Mouse (Mus musculus) intestine, embryonic 14.5 days (tissue): ENCODE measurements around the gene Acvrl1. TPM values are rescaled to one million over a fixed set of nuclear protein-coding genes. Genes with fewer than 3 reads are reported as not detected.

ENCODE experiments used
- ATAC-seq: fragments of 200-750 bp; cut with Nextera tagmentation; replicated peaks from 2 replicates; pipeline ENCODE4 v1.8.0; 2017; ENCODE audit warnings: low read depth, moderate number of reproducible peaks, moderate TSS enrichment, moderate library complexity; ENCODE audit not compliant: low FRiP score, low TSS enrichment
- DNase-seq: peaks from one replicate; pipeline ENCODE4 v3.0.0-alpha.2; 2018; ENCODE audit warnings: low spot score
- H3K27ac ChIP-seq: fragments of 300-500 bp; sonication (generic); 2 replicates; pipeline ENCODE4 v1.5.1; 2014; ENCODE audit warnings: low read depth, mild to moderate bottlenecking, control low read depth
- H3K27me3 ChIP-seq: fragments of 300-500 bp; sonication (generic); replicated peaks from 2 replicates; pipeline ENCODE4 v1.6.1; 2014; ENCODE audit warnings: low read length, control low read depth; ENCODE audit not compliant: control insufficient read depth, insufficient read depth
- H3K36me3 ChIP-seq: fragments of 300-500 bp; sonication (generic); 2 replicates; pipeline ENCODE4 v1.6.1; 2014; ENCODE audit warnings: low read length, control low read depth; ENCODE audit not compliant: control insufficient read depth, insufficient read depth
- H3K4me1 ChIP-seq: fragments of 300-500 bp; sonication (generic); replicated peaks from 2 replicates; pipeline ENCODE4 v1.6.1; 2014; ENCODE audit warnings: low read length, control low read depth, mixed read lengths; ENCODE audit not compliant: control insufficient read depth, insufficient read depth
- H3K4me2 ChIP-seq: fragments of 300-500 bp; sonication (generic); 2 replicates; pipeline ENCODE4 v1.6.1; 2014; ENCODE audit warnings: low read length
- H3K4me3 ChIP-seq: fragments of 300-500 bp; sonication (generic); 2 replicates; pipeline ENCODE4 v1.5.1; 2014; ENCODE audit warnings: low read depth, low read length, control low read depth, mixed read lengths
- H3K9ac ChIP-seq: fragments of 300-500 bp; sonication (generic); 2 replicates; pipeline ENCODE4 v1.6.1; 2014; ENCODE audit warnings: mild to moderate bottlenecking, low read length
- H3K9me3 ChIP-seq: fragments of 300-500 bp; sonication (generic); 2 replicates; pipeline ENCODE4 v1.6.1; 2016; ENCODE audit warnings: low read length, control low read depth; ENCODE audit not compliant: control insufficient read depth
- WGBS: fragments of 180-500 bp; shearing (Covaris S2); extraction: QIAGEN DNeasy Blood & Tissue Kit; methylation state at CpG from one replicate; pipeline ENCODE4 v1.1.7; 2014; 5-methylcytosine and 5-hydroxymethylcytosine counted together
- polyA plus RNA-seq: library from polyadenylated mRNA; unstranded; fragments of >200 nt; fragmentation: Nextera tagmentation; extraction: Ambion mirVana; gene quantifications from 2 replicates; pipeline ENCODE4 v1.2.1, GENCODE M21; 2014

Acvrl1 gene
- polyA plus RNA-seq, 1 experiment from 2014 or later = 16.5 TPM

GRCm38 (mm10) chr15:101163854-101164253 is 35.5 kb downstream of the Acvrl1 start:
- no peaks in the 10 kb centered on the region for H3K9me3 ChIP-seq
- 67% methylated on average over 5 of the region's 5 CpGs for WGBS
- H3K9ac ChIP-seq = no peak overlapping the region
- no peaks in the 10 kb centered on the region for H3K36me3 ChIP-seq
- H3K4me1 ChIP-seq = peaks cover 31% of the 10 kb centered on the region
- no peak overlapping the region for H3K4me3 ChIP-seq
- DNase-seq (no peak), ATAC-seq (peak; percentile 32; the same call in 1 of the 2 replicates)
- H3K4me2 ChIP-seq = no peak overlapping the region
- H3K27me3 ChIP-seq = no peaks in the 10 kb centered on the region
- H3K27ac ChIP-seq = peak overlapping the region; percentile 75

- H3K9ac ChIP-seq = no peak overlapping the region
- H3K36me3 ChIP-seq = no peaks in the 10 kb centered on the region
- H3K27ac ChIP-seq = peak overlapping the region; percentile 75
- peaks cover 31% of the 10 kb centered on the region for H3K4me1 ChIP-seq
- no peaks in the 10 kb centered on the region for H3K27me3 ChIP-seq
- no peak overlapping the region for H3K4me2 ChIP-seq
- DNase-seq = no peak
- ATAC-seq = peak; percentile 70
- H3K9me3 ChIP-seq = no peaks in the 10 kb centered on the region
- H3K4me3 ChIP-seq = no peak overlapping the region
- 51% methylated on average over 5 of the region's 5 CpGs for WGBS
Measured at GRCm38 (mm10) chr15:101164291-101164690, 36.0 kb downstream of the Acvrl1 start.

- peaks cover 28% of the 10 kb centered on the region for H3K4me1 ChIP-seq
- H3K9ac ChIP-seq = no peak overlapping the region
- WGBS = 58% methylated on average over 16 of the region's 16 CpGs
- H3K27ac ChIP-seq = no peak overlapping the region
- ATAC-seq = no peak
- DNase-seq = no peak
- no peaks in the 10 kb centered on the region for H3K9me3 ChIP-seq
- no peak overlapping the region for H3K4me3 ChIP-seq
- H3K27me3 ChIP-seq = no peaks in the 10 kb centered on the region
- H3K4me2 ChIP-seq = no peak overlapping the region
- H3K36me3 ChIP-seq = no peaks in the 10 kb centered on the region
Measured at GRCm38 (mm10) chr15:101165658-101166437, 37.5 kb downstream of the Acvrl1 start.

GRCm38 (mm10) chr15:101167553-101167952 is 39.2 kb downstream of the Acvrl1 start:
- H3K4me3 ChIP-seq = no peak overlapping the region
- H3K9me3 ChIP-seq = no peaks in the 10 kb centered on the region
- ATAC-seq (no peak), DNase-seq (no peak)
- H3K9ac ChIP-seq = no peak overlapping the region
- H3K27me3 ChIP-seq = no peaks in the 10 kb centered on the region
- 0 out of 2 replicates have a peak overlapping the region, but pooled peaks have one; percentile 11 for H3K4me2 ChIP-seq
- H3K4me1 ChIP-seq = peaks cover 24% of the 10 kb centered on the region
- no peaks in the 10 kb centered on the region for H3K36me3 ChIP-seq
- WGBS = 45% methylated on average over 11 of the region's 11 CpGs
- no peak overlapping the region for H3K27ac ChIP-seq

- DNase-seq = no peak
- Histone ChIP-seq H3K4me1 (peaks cover 5% of the 10 kb centered on the region; the same call in 1 of the 2 replicates), H3K9me3 (no peaks in the 10 kb centered on the region), H3K27me3 (no peaks in the 10 kb centered on the region), H3K36me3 (no peaks in the 10 kb centered on the region), H3K4me3 (no peak overlapping the region), H3K4me2 (no peak overlapping the region), H3K9ac (no peak overlapping the region), H3K27ac (no peak overlapping the region)
- WGBS = 89% methylated on average over 5 of the region's 5 CpGs
- ATAC-seq = no peak
Measured at GRCm38 (mm10) chr15:101169910-101170309, 41.6 kb downstream of the Acvrl1 start.

- no peak overlapping the region for H3K4me2 ChIP-seq
- ATAC-seq = no peak
- H3K27me3 ChIP-seq = no peaks in the 10 kb centered on the region
- no peak overlapping the region for H3K9ac ChIP-seq
- no peak overlapping the region for H3K27ac ChIP-seq
- H3K4me1 ChIP-seq = peaks cover 10% of the 10 kb centered on the region; the same call in 1 of the 2 replicates
- no peaks in the 10 kb centered on the region for H3K9me3 ChIP-seq
- WGBS = 81% methylated on average over 10 of the region's 10 CpGs
- H3K36me3 ChIP-seq = no peaks in the 10 kb centered on the region
- DNase-seq = no peak
- no peak overlapping the region for H3K4me3 ChIP-seq
Measured at GRCm38 (mm10) chr15:101170413-101170980, 42.2 kb downstream of the Acvrl1 start.

GRCm38 (mm10) chr15:101171272-101171671 is 43.0 kb downstream of the Acvrl1 start:
- 76% methylated on average over 4 of the region's 4 CpGs for WGBS
- H3K9ac ChIP-seq = no peak overlapping the region
- no peak for ATAC-seq
- H3K9me3 ChIP-seq = no peaks in the 10 kb centered on the region
- H3K27ac ChIP-seq = no peak overlapping the region
- no peaks in the 10 kb centered on the region for H3K36me3 ChIP-seq
- no peak overlapping the region for H3K4me3 ChIP-seq
- DNase-seq = no peak
- no peak overlapping the region for H3K4me2 ChIP-seq
- H3K27me3 ChIP-seq = no peaks in the 10 kb centered on the region
- H3K4me1 ChIP-seq = peaks cover 14% of the 10 kb centered on the region; the same call in 1 of the 2 replicates

- H3K9me3 ChIP-seq = no peaks in the 10 kb centered on the region
- no peak for DNase-seq
- H3K36me3 ChIP-seq = no peaks in the 10 kb centered on the region
- ATAC-seq = no peak
- WGBS = 77% methylated on average over 2 of the region's 2 CpGs
- no peak overlapping the region for H3K4me3 ChIP-seq
- H3K4me2 ChIP-seq = no peak overlapping the region
- no peaks in the 10 kb centered on the region for H3K27me3 ChIP-seq
- no peak overlapping the region for H3K27ac ChIP-seq
- peaks cover 19% of the 10 kb centered on the region for H3K4me1 ChIP-seq
- H3K9ac ChIP-seq = no peak overlapping the region
Measured at GRCm38 (mm10) chr15:101172016-101172415, 43.7 kb downstream of the Acvrl1 start.
